Mouse (Mus musculus) limb, embryonic 12.5 days (tissue): ENCODE measurements around the gene Guca1b. TPM values are rescaled to one million over a fixed set of nuclear protein-coding genes. Genes with fewer than 3 reads are reported as not detected.

Experiments
- ATAC-seq: fragments of 200-750 bp; cut with Nextera tagmentation; 2 replicates; pipeline ENCODE4 v1.8.0; 2017; ENCODE audit warnings: low read depth, moderate TSS enrichment; ENCODE audit not compliant: insufficient number of reproducible peaks, insufficient read depth, low FRiP score, low TSS enrichment
- H3K27ac ChIP-seq: fragments of 300-500 bp; sonication (generic); 2 replicates; pipeline ENCODE4 v1.5.1; 2016; ENCODE audit warnings: mild to moderate bottlenecking, moderate library complexity
- H3K27me3 ChIP-seq: fragments of 300-500 bp; sonication (generic); 2 replicates; pipeline ENCODE4 v1.6.1; 2016; ENCODE audit warnings: mild to moderate bottlenecking, moderate library complexity
- H3K36me3 ChIP-seq: fragments of 300-500 bp; sonication (generic); 2 replicates; pipeline ENCODE4 v1.6.1; 2016; ENCODE audit warnings: mild to moderate bottlenecking, moderate library complexity
- H3K4me1 ChIP-seq: fragments of 300-500 bp; sonication (generic); replicated peaks from 2 replicates; pipeline ENCODE4 v1.6.1; 2016
- H3K4me2 ChIP-seq: fragments of 300-500 bp; sonication (generic); 2 replicates; pipeline ENCODE4 v1.6.1; 2016; ENCODE audit warnings: mild to moderate bottlenecking, moderate library complexity
- H3K4me3 ChIP-seq: fragments of 300-500 bp; sonication (generic); replicated peaks from 2 replicates; pipeline ENCODE4 v1.5.1; 2016; ENCODE audit warnings: mild to moderate bottlenecking
- H3K9ac ChIP-seq: fragments of 300-500 bp; sonication (generic); replicated peaks from 2 replicates; pipeline ENCODE4 v1.6.1; 2016; ENCODE audit warnings: mild to moderate bottlenecking, moderate library complexity
- H3K9me3 ChIP-seq: fragments of 300-500 bp; sonication (generic); 2 replicates; pipeline ENCODE4 v1.6.1; 2016; ENCODE audit warnings: mild to moderate bottlenecking, moderate library complexity
- WGBS: fragments of 180-500 bp; shearing (Covaris S2); methylation state at CpG from one replicate; pipeline ENCODE4 v1.1.7; 2016; 5-methylcytosine and 5-hydroxymethylcytosine counted together
- polyA plus RNA-seq: library from polyadenylated mRNA; unstranded; fragments of >200 nt; fragmentation: Nextera tagmentation; extraction: Ambion mirVana; gene quantifications from 2 replicates; pipeline ENCODE4 v1.2.1, GENCODE M21; 2016

Guca1b gene
- polyA plus RNA-seq, 1 experiment from 2014 or later = 0.45 TPM

GRCm38 (mm10) chr17:47381917-47382316, 3.3 kb upstream of the Guca1b start:
- H3K36me3 ChIP-seq = peaks cover 51% of the 10 kb centered on the region
- H3K27ac ChIP-seq = no peak overlapping the region
- no peak for ATAC-seq
- no peak overlapping the region for H3K4me3 ChIP-seq
- H3K9ac ChIP-seq = no peak overlapping the region
- peaks cover 6% of the 10 kb centered on the region; the same call in 1 of the 2 replicates for H3K9me3 ChIP-seq
- no peak overlapping the region for H3K4me2 ChIP-seq
- H3K4me1 ChIP-seq = no peaks in the 10 kb centered on the region
- no peaks in the 10 kb centered on the region for H3K27me3 ChIP-seq
- WGBS = 90% methylated on average over 11 of the region's 11 CpGs

GRCm38 (mm10) chr17:47383266-47383665, 1.9 kb upstream of the Guca1b start:
- WGBS = 86% methylated on average over 4 of the region's 4 CpGs
- no peaks in the 10 kb centered on the region for H3K27me3 ChIP-seq
- no peak overlapping the region for H3K9ac ChIP-seq
- H3K27ac ChIP-seq = no peak overlapping the region
- no peaks in the 10 kb centered on the region for H3K4me1 ChIP-seq
- H3K4me2 ChIP-seq = no peak overlapping the region
- H3K36me3 ChIP-seq = peaks cover 37% of the 10 kb centered on the region
- ATAC-seq = no peak
- no peak overlapping the region for H3K4me3 ChIP-seq
- H3K9me3 ChIP-seq = peaks cover 6% of the 10 kb centered on the region; the same call in 1 of the 2 replicates

GRCm38 (mm10) chr17:47384064-47384463, 1.1 kb upstream of the Guca1b start:
- Histone ChIP-seq H3K4me2 (no peak overlapping the region), H3K9me3 (peaks cover 6% of the 10 kb centered on the region; the same call in 1 of the 2 replicates), H3K27me3 (no peaks in the 10 kb centered on the region), H3K4me3 (no peak overlapping the region), H3K9ac (no peak overlapping the region), H3K27ac (no peak overlapping the region), H3K4me1 (no peaks in the 10 kb centered on the region), H3K36me3 (peaks cover 31% of the 10 kb centered on the region)
- WGBS = 90% methylated on average over 3 of the region's 3 CpGs
- no peak for ATAC-seq

- WGBS = 60% methylated on average over 4 of the region's 4 CpGs
- no peak overlapping the region for H3K9ac ChIP-seq
- no peak for ATAC-seq
- H3K27me3 ChIP-seq = peaks cover under 1% of the 10 kb centered on the region; the same call in 1 of the 2 replicates
- H3K4me3 ChIP-seq = no peak overlapping the region
- no peaks in the 10 kb centered on the region for H3K4me1 ChIP-seq
- H3K36me3 ChIP-seq = peaks cover 5% of the 10 kb centered on the region
- no peak overlapping the region for H3K4me2 ChIP-seq
- H3K27ac ChIP-seq = no peak overlapping the region
- H3K9me3 ChIP-seq = peaks cover 6% of the 10 kb centered on the region; the same call in 1 of the 2 replicates
These were observed 1.5 kb downstream of the Guca1b start for GRCm38 (mm10) chr17:47386649-47387048.

GRCm38 (mm10) chr17:47394223-47394869, 9.2 kb downstream of the Guca1b start:
- H3K4me3 ChIP-seq = peak overlapping the region; percentile 26
- no peaks in the 10 kb centered on the region; the same call in 1 of the 2 replicates for H3K9me3 ChIP-seq
- H3K4me1 ChIP-seq = peaks cover 4% of the 10 kb centered on the region; the same call in 1 of the 2 replicates
- ATAC-seq = no peak
- peak overlapping the region; percentile 46 for H3K4me2 ChIP-seq
- H3K36me3 ChIP-seq = no peaks in the 10 kb centered on the region
- no peak overlapping the region for H3K27ac ChIP-seq
- peak overlapping the region; percentile 40; the same call in 1 of the 2 replicates for H3K9ac ChIP-seq
- 29% methylated on average over 24 of the region's 24 CpGs for WGBS
- peaks cover 61% of the 10 kb centered on the region for H3K27me3 ChIP-seq

GRCm38 (mm10) chr17:47395376-47395913, 10.3 kb downstream of the Guca1b start:
- Histone ChIP-seq H3K9ac (no peak overlapping the region), H3K27ac (no peak overlapping the region), H3K36me3 (no peaks in the 10 kb centered on the region), H3K4me1 (peaks cover 4% of the 10 kb centered on the region; the same call in 1 of the 2 replicates), H3K4me2 (peak overlapping the region; percentile 46), H3K4me3 (peak overlapping the region; percentile 26), H3K9me3 (no peaks in the 10 kb centered on the region; the same call in 1 of the 2 replicates), H3K27me3 (peaks cover 71% of the 10 kb centered on the region)
- WGBS = 3% methylated on average over 18 of the region's 20 CpGs
- ATAC-seq = peak; percentile 54; the same call in 1 of the 2 replicates

- no peaks in the 10 kb centered on the region for H3K36me3 ChIP-seq
- no peak overlapping the region for H3K27ac ChIP-seq
- H3K4me3 ChIP-seq = no peak overlapping the region
- H3K9ac ChIP-seq = no peak overlapping the region
- no peak overlapping the region for H3K4me2 ChIP-seq
- H3K27me3 ChIP-seq = peaks cover 64% of the 10 kb centered on the region
- H3K4me1 ChIP-seq = peaks cover 4% of the 10 kb centered on the region; the same call in 1 of the 2 replicates
- 85% methylated on average over 8 of the region's 8 CpGs for WGBS
- no peak for ATAC-seq
- H3K9me3 ChIP-seq = no peaks in the 10 kb centered on the region
These were observed 13.9 kb downstream of the Guca1b start for GRCm38 (mm10) chr17:47399091-47399490.

GRCm38 (mm10) chr17:47400451-47400850, 15.3 kb downstream of the Guca1b start, which contains the start of gene Guca1a:
TSS of gene Guca1a (minus strand) at chr17:47400584.
- Histone ChIP-seq H3K9ac (no peak within 1 kb of the TSS), H3K27ac (no peak within 1 kb of the TSS), H3K4me3 (no peak within 1 kb of the TSS), H3K4me2 (no peak within 1 kb of the TSS), H3K4me1 (0 out of 2 replicates have a peak, but pooled peaks cover 2% of the 10 kb centered on the region), H3K36me3 (no peaks in the 10 kb centered on the region), H3K9me3 (no peaks in the 10 kb centered on the region), H3K27me3 (peaks cover 60% of the 10 kb centered on the region)
- ATAC-seq = no peak
- 41% methylated on average over 10 of the region's 10 CpGs for WGBS

- no peak for ATAC-seq
These were observed 22.7 kb downstream of the Guca1b start for GRCm38 (mm10) chr17:47407717-47408557.

GRCm38 (mm10) chr17:47408558-47408898, 23.3 kb downstream of the Guca1b start:
- no peaks in the 10 kb centered on the region for H3K4me1 ChIP-seq
- 0 out of 2 replicates have a peak, but pooled peaks have one; percentile 52 for ATAC-seq
- no peaks in the 10 kb centered on the region for H3K36me3 ChIP-seq
- 24% methylated on average over 8 of the region's 8 CpGs for WGBS
- no peak overlapping the region for H3K4me2 ChIP-seq
- no peak overlapping the region for H3K9ac ChIP-seq
- H3K27ac ChIP-seq = no peak overlapping the region
- H3K4me3 ChIP-seq = no peak overlapping the region
- H3K27me3 ChIP-seq = peaks cover 72% of the 10 kb centered on the region
- no peaks in the 10 kb centered on the region for H3K9me3 ChIP-seq

More at GRCm38 (mm10) chr17:47407717-47408557, 22.7 kb downstream of the Guca1b start:
- H3K4me3 ChIP-seq = no peak overlapping the region
- H3K4me1 ChIP-seq = no peaks in the 10 kb centered on the region
- WGBS = 63% methylated on average over 10 of the region's 10 CpGs
- no peak overlapping the region for H3K27ac ChIP-seq
- H3K4me2 ChIP-seq = no peak overlapping the region
- H3K9me3 ChIP-seq = no peaks in the 10 kb centered on the region
- no peaks in the 10 kb centered on the region for H3K36me3 ChIP-seq
- H3K9ac ChIP-seq = no peak overlapping the region
- peaks cover 68% of the 10 kb centered on the region for H3K27me3 ChIP-seq
